Mouse (Mus musculus) spleen, postnatal 36 days (tissue): Measurements from ENCODE around the gene Vmn2r97.
"Not testable (repeated sequence)": the region's sequence is repeated elsewhere in the genome, so short reads cannot be mapped to it uniquely, and the experiment has no call there.

Experiments
- DNase-seq, 2 experiments: peaks; one replicate each; pipeline ENCODE4 v3.0.0; 2022; ENCODE audit warnings: low spot score in 2 of 2, mixed read lengths in 1 of 2

Gene Vmn2r97

GRCm38 (mm10) chr17:18914000-18914399, at the start of gene Vmn2r97:
Gene Vmn2r97 (plus strand): TSS chr17:18914300.
- DNase-seq = not testable (repeated sequence)

DNA sequence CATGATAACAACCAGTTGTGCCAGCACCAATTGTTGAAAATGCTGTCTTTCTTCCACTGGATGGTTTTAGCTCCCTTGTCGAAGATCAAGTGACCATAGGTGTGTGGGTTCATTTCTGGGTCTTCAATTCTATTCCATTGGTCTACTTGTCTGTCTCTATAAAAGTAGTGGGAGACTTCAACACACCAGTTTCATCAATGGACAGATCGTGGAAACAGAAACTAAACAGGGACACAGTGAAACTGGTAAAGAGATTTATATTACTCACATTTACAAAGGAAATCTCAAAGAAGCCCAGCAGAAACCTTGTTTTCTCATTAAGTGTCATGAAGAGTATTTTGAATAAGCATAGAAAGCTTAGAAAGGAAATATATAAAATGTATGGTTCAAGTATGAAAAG, 31.7 kb upstream of the Vmn2r97 start:
- not testable (repeated sequence) for DNase-seq

- no peak for DNase-seq
Observed at GRCm38 (mm10) chr17:18889745-18890329, 24.3 kb upstream of the Vmn2r97 start.

GRCm38 (mm10) chr17:18957800-18958199, 43.7 kb downstream of the Vmn2r97 start:
- not testable (repeated sequence) for DNase-seq

- peak; percentile 18 for DNase-seq
Observed at GRCm38 (mm10) chr17:18968371-18969275, 54.5 kb downstream of the Vmn2r97 start.
